Mouse (Mus musculus) stomach, embryonic 16.5 days (tissue): ENCODE measurements around the gene Lrrc7. TPM values are rescaled to one million over a fixed set of nuclear protein-coding genes. Genes with fewer than 3 reads are reported as not detected.

Experiments used
- ATAC-seq: fragments of 200-750 bp; cut with Nextera tagmentation; 2 replicates; pipeline ENCODE4 v1.8.0; 2017; ENCODE audit warnings: moderate number of reproducible peaks, moderate TSS enrichment; ENCODE audit not compliant: insufficient read depth, low FRiP score
- H3K27ac ChIP-seq: fragments of 300-500 bp; sonication (generic); 2 replicates; pipeline ENCODE4 v1.5.1; 2014; ENCODE audit warnings: low read length
- H3K27me3 ChIP-seq: fragments of 300-500 bp; sonication (generic); 2 replicates; pipeline ENCODE4 v1.6.1; 2014; ENCODE audit warnings: low read length, control low read depth, mixed read lengths; ENCODE audit not compliant: control insufficient read depth, insufficient read depth
- H3K36me3 ChIP-seq: fragments of 300-500 bp; sonication (generic); 2 replicates; pipeline ENCODE4 v1.6.1; 2014; ENCODE audit warnings: low read length; ENCODE audit not compliant: control insufficient read depth, insufficient read depth
- H3K4me1 ChIP-seq: fragments of 300-500 bp; sonication (generic); 2 replicates; pipeline ENCODE4 v1.6.1; 2014; ENCODE audit warnings: low read length, control low read depth, mixed read lengths; ENCODE audit not compliant: control insufficient read depth, insufficient read depth
- H3K4me2 ChIP-seq: fragments of 300-500 bp; sonication (generic); 2 replicates; pipeline ENCODE4 v1.6.1; 2014; ENCODE audit warnings: low read depth, low read length, mixed read lengths
- H3K4me3 ChIP-seq: fragments of 300-500 bp; sonication (generic); replicated peaks from 2 replicates; pipeline ENCODE4 v1.5.1; 2014; ENCODE audit warnings: mild to moderate bottlenecking, low read length
- H3K9ac ChIP-seq: fragments of 300-500 bp; sonication (generic); 2 replicates; pipeline ENCODE4 v1.6.1; 2014; ENCODE audit warnings: low read length
- H3K9me3 ChIP-seq: fragments of 300-500 bp; sonication (generic); replicated peaks from 2 replicates; pipeline ENCODE4 v1.6.1; 2016; ENCODE audit warnings: low read length, control low read depth; ENCODE audit not compliant: control insufficient read depth
- WGBS: fragments of 180-500 bp; shearing (Covaris S2); extraction: QIAGEN DNeasy Blood & Tissue Kit; methylation state at CpG from one replicate; pipeline ENCODE4 v1.1.7; 2014; 5-methylcytosine and 5-hydroxymethylcytosine counted together
- polyA plus RNA-seq: library from polyadenylated mRNA; unstranded; fragments of >200 nt; fragmentation: Nextera tagmentation; extraction: Ambion mirVana; gene quantifications from 2 replicates; pipeline ENCODE4 v1.2.1, GENCODE M21; 2015

Lrrc7 gene
- 0.84 and 1.2 TPM in 2 replicates for polyA plus RNA-seq

DNA sequence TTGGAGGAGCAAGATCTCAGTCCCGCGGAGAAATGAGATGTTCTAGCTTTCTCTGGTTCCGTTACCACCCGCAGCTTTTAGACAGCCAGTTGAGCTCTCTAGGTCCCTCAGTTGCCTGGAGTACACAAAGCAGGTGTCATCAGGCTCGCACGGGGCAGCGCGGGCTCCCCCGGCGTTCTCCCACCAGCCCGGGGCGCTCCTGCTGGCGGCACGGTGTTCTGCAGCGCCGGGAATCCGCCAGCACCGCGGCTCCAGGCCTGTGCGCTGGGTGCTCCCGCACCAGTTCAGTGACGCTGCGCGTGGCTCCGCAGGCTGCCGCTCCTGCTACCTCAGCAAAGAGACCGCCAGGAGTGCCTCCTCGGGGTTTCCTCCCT lies at the start of gene Lrrc7:
Gene Lrrc7 (minus strand): TSS at position 235 of the 374 bp plus-strand sequence.
- Histone ChIP-seq H3K4me3 (peak within 1 kb of the TSS; percentile 66), H3K9ac (peak within 1 kb of the TSS; percentile 71), H3K36me3 (no peaks in the 10 kb centered on the region), H3K27me3 (peaks cover 23% of the 10 kb centered on the region), H3K4me1 (peaks cover 5% of the 10 kb centered on the region; the same call in 1 of the 2 replicates), H3K9me3 (no peaks in the 10 kb centered on the region), H3K27ac (peak within 1 kb of the TSS; percentile 18; the same call in 1 of the 2 replicates), H3K4me2 (peak within 1 kb of the TSS; percentile 96)
- ATAC-seq = peak; percentile 83
- under 1% methylated on average over 28 of the region's 28 CpGs for WGBS

DNA sequence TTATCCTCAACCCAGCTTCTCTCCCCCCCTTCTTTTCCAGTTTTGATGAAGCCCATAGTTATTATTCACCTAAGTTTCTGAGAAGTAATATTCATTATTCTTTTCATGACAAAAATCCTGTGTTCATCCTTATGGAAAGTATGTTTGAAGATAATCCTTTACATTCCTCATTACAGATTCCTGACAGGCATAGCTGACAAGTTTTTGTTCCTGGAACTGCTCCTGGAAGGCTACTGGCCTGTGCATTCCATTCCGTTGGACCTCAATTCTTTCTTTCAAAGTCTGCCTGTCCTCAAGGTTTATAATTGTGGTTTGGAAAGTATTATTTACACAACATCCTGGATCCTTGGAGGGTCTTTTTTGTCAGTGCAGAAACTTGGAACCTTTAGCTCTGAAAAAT lies 45.0 kb upstream of the Lrrc7 start:
- no peak overlapping the region for H3K4me3 ChIP-seq
- no peak overlapping the region for H3K27ac ChIP-seq
- no peaks in the 10 kb centered on the region for H3K27me3 ChIP-seq
- H3K9ac ChIP-seq = no peak overlapping the region
- no peak overlapping the region for H3K4me2 ChIP-seq
- no peaks in the 10 kb centered on the region for H3K9me3 ChIP-seq
- no peaks in the 10 kb centered on the region for H3K4me1 ChIP-seq
- WGBS = 30% methylated on average over 1 of the region's 1 CpGs
- ATAC-seq = no peak
- no peaks in the 10 kb centered on the region for H3K36me3 ChIP-seq

DNA sequence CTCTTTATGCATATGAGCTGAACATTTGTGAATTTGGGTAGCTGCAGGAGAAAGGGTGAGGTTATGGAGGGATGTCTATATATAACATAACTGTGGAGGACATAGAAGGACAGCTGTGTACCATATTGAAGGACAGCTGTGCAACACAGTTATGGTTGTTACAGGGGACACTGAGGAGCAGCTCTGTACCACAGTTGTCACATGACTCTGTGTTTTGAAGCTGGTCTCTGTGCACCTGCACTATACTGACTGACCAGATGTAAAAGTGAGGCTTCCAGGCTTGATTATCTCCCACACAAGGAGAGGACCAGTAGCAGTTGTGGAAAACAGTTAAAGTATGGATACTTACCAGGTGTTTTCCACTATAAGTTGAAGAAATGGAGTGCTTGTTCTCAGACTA lies 43.3 kb upstream of the Lrrc7 start:
- Histone ChIP-seq H3K27me3 (no peaks in the 10 kb centered on the region), H3K36me3 (no peaks in the 10 kb centered on the region), H3K4me3 (no peak overlapping the region), H3K4me1 (no peaks in the 10 kb centered on the region), H3K27ac (no peak overlapping the region), H3K9ac (no peak overlapping the region), H3K9me3 (no peaks in the 10 kb centered on the region), H3K4me2 (no peak overlapping the region)
- no peak for ATAC-seq

DNA sequence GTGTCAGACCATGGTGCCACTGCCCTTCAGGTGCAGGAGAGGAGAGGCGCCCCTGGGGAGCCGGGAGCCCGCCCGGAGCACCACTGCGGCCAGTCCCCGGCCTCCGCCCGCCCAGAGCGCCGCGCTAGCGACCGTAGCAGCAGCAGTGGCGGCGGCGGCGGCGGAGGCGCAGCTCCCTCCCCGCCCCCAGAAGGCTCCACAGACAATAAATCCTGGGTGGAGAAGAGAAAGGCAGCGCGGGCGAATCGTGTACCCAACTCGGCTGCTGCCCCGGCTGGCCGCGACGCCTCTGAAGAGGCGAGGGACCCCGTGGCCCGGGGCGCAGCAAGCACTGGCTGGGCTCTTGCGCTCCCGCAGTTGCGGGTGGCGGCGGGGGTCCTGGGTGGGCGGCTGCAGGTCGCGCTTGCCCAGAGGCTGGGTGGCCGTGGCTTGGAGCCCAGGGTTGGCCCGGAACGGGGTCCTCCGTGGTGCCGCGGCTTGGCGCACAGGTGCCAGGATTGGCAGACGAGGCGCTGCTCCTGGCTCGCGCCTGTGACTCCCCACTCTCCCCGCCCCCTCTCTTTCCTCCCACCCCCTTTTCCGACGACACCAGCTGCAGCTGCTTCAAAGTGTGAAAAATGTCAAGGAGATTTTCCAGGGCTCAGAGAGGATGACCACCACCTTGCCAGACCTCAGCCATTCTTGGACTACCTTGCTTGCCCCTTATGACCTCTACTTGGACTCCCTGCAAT lies 600 bp downstream of the Lrrc7 start:
- no peaks in the 10 kb centered on the region for H3K36me3 ChIP-seq
- no peaks in the 10 kb centered on the region for H3K9me3 ChIP-seq
- WGBS = under 1% methylated on average over 51 of the region's 55 CpGs
- H3K27me3 ChIP-seq = peaks cover 23% of the 10 kb centered on the region
- peak; percentile 70 for ATAC-seq
- peak overlapping the region; percentile 18; the same call in 1 of the 2 replicates for H3K27ac ChIP-seq
- H3K4me1 ChIP-seq = peaks cover 5% of the 10 kb centered on the region; the same call in 1 of the 2 replicates
- peak overlapping the region; percentile 96 for H3K4me2 ChIP-seq
- H3K9ac ChIP-seq = peak overlapping the region; percentile 71
- peak overlapping the region; percentile 66 for H3K4me3 ChIP-seq

DNA sequence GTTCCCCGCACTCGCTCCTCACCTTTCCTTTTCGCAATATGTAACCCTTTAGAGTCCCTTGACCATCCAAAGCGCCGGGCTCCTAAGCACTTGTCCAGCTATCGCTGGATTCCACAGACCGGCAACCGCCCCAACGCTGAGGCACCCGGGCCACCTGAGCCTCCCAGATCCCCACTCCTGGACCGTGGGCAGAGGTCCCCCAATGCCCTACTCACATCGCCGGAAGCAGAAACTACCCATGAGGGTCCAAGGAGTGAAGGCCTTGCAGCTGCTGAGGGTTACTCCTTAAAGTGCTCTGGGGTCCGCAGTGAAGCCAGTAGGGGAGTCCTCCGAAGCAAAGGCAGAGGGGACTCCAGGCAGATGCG lies 1.1 kb downstream of the Lrrc7 start:
- ATAC-seq = peak; percentile 6
- Histone ChIP-seq H3K27me3 (peaks cover 23% of the 10 kb centered on the region), H3K9me3 (no peaks in the 10 kb centered on the region), H3K4me1 (peaks cover 5% of the 10 kb centered on the region; the same call in 1 of the 2 replicates), H3K27ac (no peak overlapping the region), H3K4me3 (peak overlapping the region; percentile 66), H3K36me3 (no peaks in the 10 kb centered on the region), H3K9ac (peak overlapping the region; percentile 71), H3K4me2 (peak overlapping the region; percentile 96)
- 2% methylated on average over 16 of the region's 16 CpGs for WGBS

DNA sequence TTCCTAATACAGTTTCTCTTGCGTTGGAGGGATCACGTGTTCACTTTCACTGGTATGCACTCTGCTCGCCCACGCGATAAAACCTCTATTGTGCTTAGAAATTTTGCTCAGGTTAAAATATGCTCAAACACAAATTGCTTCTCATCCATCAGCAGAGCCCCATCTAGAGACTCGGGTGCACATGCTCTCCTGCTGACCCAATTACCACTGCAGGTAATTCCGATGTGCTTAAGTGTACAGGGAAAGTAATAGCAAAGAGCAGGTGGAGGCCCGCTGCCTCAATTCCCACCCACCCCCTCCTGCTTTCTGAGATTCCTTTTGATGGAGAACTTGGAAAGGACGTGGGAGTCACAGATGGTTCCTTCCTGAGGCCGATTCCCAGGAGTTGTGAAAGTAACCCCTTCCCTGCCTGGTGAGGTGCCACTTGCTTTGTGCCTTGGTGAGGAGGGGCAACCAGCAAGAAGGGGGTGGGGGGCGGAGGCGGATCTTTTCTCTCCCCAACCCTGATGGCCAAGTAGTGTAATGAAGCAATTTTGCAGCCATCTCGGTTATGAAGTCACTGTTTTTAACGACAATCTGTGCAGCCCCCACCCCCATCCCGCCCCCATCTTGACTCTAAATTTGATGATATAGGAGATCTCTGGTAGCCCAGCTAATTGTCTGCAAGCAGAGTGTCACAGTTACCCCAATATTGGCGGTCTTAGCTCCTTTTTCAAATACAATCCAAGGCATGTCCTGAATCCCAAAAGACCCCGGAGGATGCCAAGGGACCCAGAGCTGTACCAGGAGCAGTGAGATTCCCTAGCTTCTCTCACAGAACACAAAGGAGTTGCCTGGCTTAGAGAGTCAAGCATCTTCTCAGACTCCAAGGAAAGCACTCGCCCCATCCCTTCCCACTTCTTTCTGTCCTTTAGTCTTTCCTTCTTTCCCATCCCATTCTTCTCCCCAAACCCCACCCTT lies 2.0 kb downstream of the Lrrc7 start:
- H3K27ac ChIP-seq = no peak overlapping the region; the same call in 1 of the 2 replicates
- peak overlapping the region; percentile 66 for H3K4me3 ChIP-seq
- H3K9me3 ChIP-seq = no peaks in the 10 kb centered on the region
- 4% methylated on average over 18 of the region's 18 CpGs for WGBS
- no peaks in the 10 kb centered on the region for H3K36me3 ChIP-seq
- H3K27me3 ChIP-seq = peaks cover 23% of the 10 kb centered on the region
- ATAC-seq = peak; percentile 39; the same call in 1 of the 2 replicates
- H3K4me2 ChIP-seq = peak overlapping the region; percentile 96
- H3K4me1 ChIP-seq = peaks cover 5% of the 10 kb centered on the region; the same call in 1 of the 2 replicates
- H3K9ac ChIP-seq = peak overlapping the region; percentile 71

DNA sequence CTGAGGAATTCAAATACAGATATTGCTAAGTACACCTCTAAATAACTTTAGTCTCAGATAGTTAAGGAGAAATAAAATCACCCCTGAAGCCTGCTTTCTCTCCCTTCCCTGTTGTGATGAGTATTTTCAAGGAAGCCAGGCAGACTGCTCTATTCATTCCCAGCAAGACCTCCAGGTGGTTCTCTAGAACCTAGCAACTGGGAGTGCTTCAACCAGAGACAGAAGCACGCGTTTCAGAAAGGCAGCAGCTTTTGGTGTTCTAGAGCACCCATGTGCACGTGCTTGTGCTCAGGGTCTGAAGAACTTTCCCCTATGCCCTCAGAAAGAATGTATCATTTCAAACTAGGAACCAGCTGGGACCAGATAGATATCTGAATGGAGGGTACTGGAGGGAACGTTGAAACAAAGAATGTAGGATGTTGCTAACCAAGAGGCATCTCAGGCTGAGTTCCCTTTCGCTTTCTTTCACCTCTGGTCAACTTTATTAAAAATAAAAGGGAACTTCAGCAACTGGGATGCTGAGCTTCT lies 2.8 kb downstream of the Lrrc7 start:
- Histone ChIP-seq H3K9me3 (no peaks in the 10 kb centered on the region), H3K9ac (peak overlapping the region; percentile 43; the same call in 1 of the 2 replicates), H3K4me2 (peak overlapping the region; percentile 96), H3K4me3 (peak overlapping the region; percentile 66), H3K27ac (no peak overlapping the region), H3K4me1 (peaks cover 5% of the 10 kb centered on the region; the same call in 1 of the 2 replicates), H3K27me3 (peaks cover 23% of the 10 kb centered on the region), H3K36me3 (no peaks in the 10 kb centered on the region)
- ATAC-seq = no peak
- 16% methylated on average over 5 of the region's 5 CpGs for WGBS

DNA sequence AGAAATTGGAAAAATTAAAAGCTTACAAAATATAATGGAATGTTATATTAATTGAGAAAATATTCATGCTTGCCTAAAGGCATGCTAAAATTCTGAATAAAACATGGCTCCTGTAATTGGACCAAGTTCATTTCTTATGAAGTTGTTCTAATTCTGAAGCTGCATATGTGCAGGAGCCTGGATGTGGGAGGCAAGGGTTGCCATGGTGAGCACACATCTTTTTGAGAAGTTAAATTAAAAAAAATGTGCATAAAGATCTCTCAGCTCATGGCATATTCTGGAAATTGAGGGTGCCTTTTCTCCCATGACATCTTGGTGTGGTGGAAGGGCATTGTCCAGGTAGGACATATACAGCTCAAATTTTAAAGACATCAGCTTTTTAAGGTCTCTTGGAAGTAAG lies 3.4 kb downstream of the Lrrc7 start:
- Histone ChIP-seq H3K27ac (no peak overlapping the region), H3K27me3 (peaks cover 23% of the 10 kb centered on the region), H3K36me3 (no peaks in the 10 kb centered on the region), H3K9ac (no peak overlapping the region), H3K9me3 (no peaks in the 10 kb centered on the region), H3K4me1 (peaks cover 5% of the 10 kb centered on the region; the same call in 1 of the 2 replicates), H3K4me2 (no peak overlapping the region), H3K4me3 (no peak overlapping the region)
- ATAC-seq = no peak
